Mouse (Mus musculus): ENCODE measurements at regions not wholly inside any gene's neighbourhood (a gene's known extent, or its start where the extent isn't known, plus 50 kb on each side); places are given as distances from the start of the nearest gene placed in this dataset.

- Histone ChIP-seq H3K4me3 (ENCODE audit: low read depth, low read length) (no peak overlapping the region), H3K4me1 (ENCODE audit: control insufficient read depth, low read depth, low read length) (no peaks in the 10 kb centered on the region), H3K4me2 (ENCODE audit: low read depth, low read length) (no peak overlapping the region), H3K9ac (ENCODE audit: low read depth, low read length) (no peak overlapping the region), H3K27ac (ENCODE audit: low read length) (no peak overlapping the region), H3K27me3 (ENCODE audit: control insufficient read depth, insufficient read depth, low read depth, low read length) (no peaks in the 10 kb centered on the region), H3K9me3 (replicated peaks; ENCODE audit: control insufficient read depth, low read length) (no peaks in the 10 kb centered on the region), H3K36me3 (ENCODE audit: control insufficient read depth, insufficient read depth) (no peaks in the 10 kb centered on the region)
- ATAC-seq (ENCODE audit: low read depth), result no peak
- WGBS (ENCODE audit: insufficient replicate concordance), result 65% methylated on average over 4 of the region's 4 CpGs
These were observed 92.9 kb upstream of the Gm17728 start for GRCm38 (mm10) chr17:9328886-9329455.

DNA sequence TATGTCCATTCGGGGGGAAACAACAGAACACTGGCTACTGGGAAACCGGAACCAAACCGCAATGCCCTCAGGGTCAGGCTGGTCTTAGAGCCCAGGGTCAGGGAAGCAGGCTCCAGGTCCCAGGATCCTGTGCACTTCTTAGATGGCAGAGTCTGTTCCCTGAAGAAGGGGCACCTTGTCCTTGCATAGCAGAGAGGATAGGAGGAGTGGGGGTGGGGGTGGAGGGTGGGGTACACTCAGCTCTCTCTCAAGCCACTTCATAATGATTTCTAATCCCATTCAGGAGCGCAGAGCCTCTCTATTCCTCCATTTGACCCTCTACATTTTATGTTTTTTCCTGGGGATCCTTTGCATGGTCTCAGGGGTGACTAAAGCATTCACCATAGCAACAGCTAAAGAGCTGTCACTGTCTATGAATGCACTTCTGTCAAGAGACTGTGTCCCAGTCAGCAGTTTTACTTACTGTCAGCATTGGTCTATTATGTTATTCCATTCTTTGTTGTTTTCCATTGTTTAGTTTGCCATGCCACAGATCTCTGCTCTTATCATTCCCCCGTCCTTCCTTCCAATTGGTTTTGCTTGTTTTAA, 64.2 kb upstream of the Gm17728 start:
- WGBS (ENCODE audit: insufficient replicate concordance), result 73% methylated on average over 5 of the region's 5 CpGs
- no peaks in the 10 kb centered on the region for H3K9me3 ChIP-seq (replicated peaks; ENCODE audit: control insufficient read depth, low read length)
- no peak for ATAC-seq (ENCODE audit: low read depth)

More for the DNA sequence above, 64.2 kb upstream of the Gm17728 start:
- no peaks in the 10 kb centered on the region for H3K4me1 ChIP-seq (ENCODE audit: control insufficient read depth, low read depth, low read length)
- no peaks in the 10 kb centered on the region for H3K27me3 ChIP-seq (ENCODE audit: control insufficient read depth, insufficient read depth, low read depth, low read length)
- H3K4me2 ChIP-seq (ENCODE audit: low read depth, low read length), result no peak overlapping the region
- H3K36me3 ChIP-seq (ENCODE audit: control insufficient read depth, insufficient read depth), result no peaks in the 10 kb centered on the region
- H3K27ac ChIP-seq (ENCODE audit: low read length), result no peak overlapping the region
- no peak overlapping the region for H3K9ac ChIP-seq (ENCODE audit: low read depth, low read length)
- H3K4me3 ChIP-seq (ENCODE audit: low read depth, low read length), result no peak overlapping the region

Data from liver, embryonic 16.5 days (tissue).